Mouse (Mus musculus) hematopoietic stem cell, adult 5-6 weeks (primary cell): ENCODE data around the gene Ltbp4. TPM values are rescaled to one million over a fixed set of nuclear protein-coding genes. Genes with fewer than 3 reads are reported as not detected.

Experiments used
- ATAC-seq, 2 experiments: fragments of 125-278 bp in 1 of 2; replicated peaks in 1 of 2; 2 replicates each; pipeline ENCODE4 v1.8.0; 2016 to 2017; ENCODE audit warnings: inconsistent platforms in 2 of 2, mild to moderate bottlenecking in 2 of 2, moderate number of reproducible peaks in 2 of 2, low read depth in 1 of 2, moderate TSS enrichment in 1 of 2; ENCODE audit not compliant: low FRiP score in 2 of 2, poor library complexity in 2 of 2, severe bottlenecking in 2 of 2, insufficient read depth in 1 of 2, low TSS enrichment in 1 of 2
- total RNA-seq: library from RNA; stranded (forward); fragments of 172-1452, 232-1000 nt; gene quantifications from 2 replicates; pipeline ENCODE4 v1.2.3, GENCODE M21; 2017

Gene Ltbp4
- total RNA-seq, 1 experiment from 2014 or later, result not detected

DNA sequence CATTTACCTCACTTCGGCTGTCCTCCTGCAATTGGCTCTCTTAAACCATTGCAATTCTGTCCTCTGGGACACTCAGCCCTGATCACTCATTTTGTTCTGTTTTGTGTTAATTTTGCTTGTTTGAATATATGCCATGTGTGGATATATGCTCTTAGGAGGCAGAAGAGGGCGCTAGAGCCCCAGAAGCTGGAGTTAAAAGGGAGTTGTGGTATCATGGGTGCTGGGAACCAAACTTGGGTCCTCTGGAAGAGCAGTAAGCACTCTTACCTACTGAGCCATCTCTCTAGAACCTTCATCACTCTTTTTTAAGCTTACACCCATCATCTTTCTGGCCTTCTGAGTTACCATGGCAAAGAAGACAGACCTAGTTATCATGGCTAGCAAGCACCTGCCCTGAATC lies 21.7 kb upstream of the Ltbp4 start:
- no peak for ATAC-seq

GRCm38 (mm10) chr7:27357595-27357978 lies 20.1 kb upstream of the Ltbp4 start:
- peak; percentile 37 to 51 for ATAC-seq

DNA sequence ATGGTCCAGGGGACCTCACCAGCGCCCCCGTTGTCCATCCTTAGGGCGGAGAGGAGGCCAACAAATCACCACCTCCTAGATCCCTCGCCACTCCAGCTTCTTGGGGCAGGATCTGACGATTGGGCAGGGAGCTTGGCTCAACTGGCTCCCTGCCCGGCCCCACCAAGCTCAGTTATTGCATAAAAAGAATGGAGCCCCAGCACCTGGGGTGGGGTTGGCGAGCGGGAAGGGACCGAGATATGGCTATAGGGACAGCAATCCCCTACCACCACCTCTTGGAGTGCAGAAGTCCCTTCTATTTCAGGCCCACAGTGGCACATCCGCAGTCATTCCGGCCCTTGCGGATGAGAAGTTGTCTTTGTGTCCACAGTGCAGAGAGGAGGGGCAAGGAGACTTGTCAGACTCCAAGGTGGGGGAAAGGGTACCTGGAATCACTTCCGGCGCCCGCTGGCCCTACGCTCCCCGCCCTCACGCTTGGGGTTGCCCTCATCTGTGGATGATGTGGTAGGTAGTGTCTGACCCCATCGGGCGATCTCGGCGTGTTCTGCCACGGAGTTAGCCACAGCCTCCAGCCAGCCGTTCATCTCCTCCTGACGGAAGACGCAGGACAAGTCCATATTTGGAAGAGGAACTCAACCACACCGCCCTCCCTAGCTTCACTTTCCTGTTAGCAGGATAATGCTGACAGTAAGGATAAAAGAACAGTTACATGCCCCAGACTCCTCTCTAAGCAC lies 19.5 kb upstream of the Ltbp4 start, which contains the start of gene Gm20479:
Gene Gm20479, minus strand, starts transcription at position 559 of the 734 bp plus-strand sequence.
- ATAC-seq, result peak; percentile 17 to 18; a peak in 3 of 4 replicates

DNA sequence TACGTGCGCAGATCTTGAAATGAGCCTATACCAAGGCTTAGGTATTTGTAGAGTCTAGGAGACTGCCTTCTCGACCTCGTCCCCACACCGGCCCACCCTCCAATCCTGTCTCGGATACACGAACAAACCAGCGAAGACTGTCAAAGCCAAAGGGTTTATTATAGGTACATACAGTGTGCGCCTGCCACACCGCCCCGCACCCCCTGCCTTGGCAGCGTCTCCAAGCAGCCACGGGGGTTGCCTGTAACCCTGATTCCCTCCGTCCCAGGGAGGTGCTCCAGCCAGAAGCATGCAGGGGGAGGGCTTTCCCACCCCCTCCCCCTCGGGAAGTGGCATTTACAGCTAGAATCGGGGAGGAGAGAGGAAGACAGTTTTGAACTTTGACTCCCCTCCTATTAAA lies 18.8 kb upstream of the Ltbp4 start:
- ATAC-seq, result peak; percentile 44 to 49

DNA sequence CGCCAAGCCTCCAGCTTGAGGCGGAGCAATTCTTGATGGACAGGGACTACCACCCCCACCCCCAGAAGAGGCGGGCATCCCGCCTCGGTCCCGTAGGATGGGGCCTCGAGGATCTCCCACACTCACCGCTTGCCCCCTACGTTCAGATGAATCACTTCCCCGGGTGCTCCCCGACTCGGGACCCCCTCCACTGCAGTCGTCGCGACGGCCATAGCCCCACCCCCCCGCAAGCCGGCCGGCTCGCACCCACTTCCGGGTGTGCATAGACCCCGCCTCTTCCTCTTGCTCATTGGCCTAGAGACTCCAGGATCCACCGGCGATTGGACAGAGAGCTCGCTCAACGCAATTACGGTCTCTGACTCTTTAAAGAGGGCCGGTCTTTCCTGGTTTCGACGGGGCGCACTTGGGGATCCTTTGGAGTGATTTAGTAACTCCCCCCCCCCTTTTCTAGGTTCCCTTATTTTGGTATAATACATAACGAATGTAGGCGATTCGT lies 18.3 kb upstream of the Ltbp4 start, which contains the start of gene Shkbp1:
Gene Shkbp1, minus strand, starts transcription at position 275 of the 496 bp plus-strand sequence.
- peak; percentile 85 to 87 for ATAC-seq

GRCm38 (mm10) chr7:27355261-27355660 lies 17.8 kb upstream of the Ltbp4 start:
- ATAC-seq, result no peak

- ATAC-seq, result no peak
Measured at GRCm38 (mm10) chr7:27354783-27355182, 17.3 kb upstream of the Ltbp4 start.

DNA sequence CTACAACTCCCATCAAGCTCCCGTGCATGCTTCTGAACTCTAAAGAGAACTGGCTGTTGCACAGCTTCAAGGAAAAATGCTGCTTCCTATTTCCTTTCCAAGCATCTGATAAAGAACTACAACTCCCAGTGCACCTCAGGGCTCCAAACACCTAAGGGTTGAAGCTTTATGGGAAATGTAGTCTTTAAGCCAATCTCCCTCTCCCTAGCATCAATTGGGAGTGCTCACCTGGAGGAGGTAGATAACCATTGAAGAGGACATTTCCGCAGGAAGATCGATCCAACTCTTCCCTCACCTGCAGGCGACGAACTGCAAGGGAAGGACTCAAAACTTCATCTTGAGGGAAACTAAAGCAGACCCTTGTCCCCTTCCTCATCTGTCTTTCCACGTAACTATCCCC lies 16.7 kb upstream of the Ltbp4 start:
- no peak for ATAC-seq

DNA sequence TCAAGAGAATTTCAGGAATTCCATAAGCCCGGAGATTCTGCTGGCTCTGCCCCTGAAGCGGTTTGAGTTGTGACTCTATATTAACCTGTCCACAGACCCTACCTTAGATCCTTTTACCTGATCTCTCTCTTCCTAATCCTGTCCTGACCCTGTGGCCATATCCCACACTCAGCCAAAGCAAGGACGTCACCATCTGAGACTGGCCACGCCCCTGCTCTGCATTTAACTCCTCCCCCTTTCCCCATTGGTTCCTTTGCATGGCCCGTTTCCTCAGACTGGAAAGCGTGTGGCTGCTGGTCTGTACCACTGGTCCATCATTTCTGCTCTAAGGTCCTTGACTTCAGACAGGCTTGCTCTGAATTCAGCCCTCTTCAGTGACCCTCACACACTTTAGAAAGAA lies 8.0 kb upstream of the Ltbp4 start:
- no peak for ATAC-seq

- ATAC-seq, result peak; percentile 9 to 30; a peak in 2 of 4 replicates
Measured at GRCm38 (mm10) chr7:27342595-27342994, 5.1 kb upstream of the Ltbp4 start.

DNA sequence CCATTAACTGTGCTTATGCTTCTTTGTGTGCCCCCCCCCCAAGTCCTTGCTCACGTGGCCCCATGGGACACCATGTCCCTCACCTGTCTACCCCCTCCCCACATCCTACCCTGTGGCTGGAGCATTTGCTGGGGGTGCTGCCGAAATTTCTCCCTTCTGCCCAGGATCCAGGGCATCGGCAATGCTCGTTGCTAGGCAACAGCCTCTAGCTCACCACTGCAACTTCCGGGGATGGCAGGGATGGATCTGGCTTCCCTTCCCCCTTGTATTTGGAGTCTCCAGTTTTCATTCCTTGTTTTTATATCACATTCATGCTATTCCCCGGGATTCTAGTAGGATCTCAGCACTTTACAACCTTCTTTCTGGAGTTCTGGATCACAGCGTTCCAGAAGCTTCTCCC lies 2.0 kb upstream of the Ltbp4 start:
- ATAC-seq, result no peak

DNA sequence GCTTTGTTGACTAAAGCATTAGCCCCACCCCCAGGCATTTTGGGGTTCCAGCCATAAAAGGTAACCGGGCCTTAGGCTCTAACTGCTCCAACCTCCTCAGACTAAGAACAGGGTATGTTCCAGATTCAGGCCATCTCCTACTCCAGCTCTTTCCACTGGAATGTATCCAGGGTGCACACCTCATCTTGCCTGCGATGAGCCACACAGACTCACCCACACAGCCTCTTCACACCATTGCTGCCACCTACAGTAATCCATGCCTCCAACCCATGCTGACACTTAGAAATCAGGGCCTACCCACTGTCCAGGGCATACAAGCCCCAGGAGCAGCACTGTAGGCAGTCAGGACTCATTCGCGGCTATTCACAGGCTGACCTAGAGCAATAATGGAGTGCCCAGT lies 1.6 kb upstream of the Ltbp4 start:
- ATAC-seq, result no peak

GRCm38 (mm10) chr7:27335928-27336823 lies 1.3 kb downstream of the Ltbp4 start:
- ATAC-seq, result peak; percentile 66 to 77

DNA sequence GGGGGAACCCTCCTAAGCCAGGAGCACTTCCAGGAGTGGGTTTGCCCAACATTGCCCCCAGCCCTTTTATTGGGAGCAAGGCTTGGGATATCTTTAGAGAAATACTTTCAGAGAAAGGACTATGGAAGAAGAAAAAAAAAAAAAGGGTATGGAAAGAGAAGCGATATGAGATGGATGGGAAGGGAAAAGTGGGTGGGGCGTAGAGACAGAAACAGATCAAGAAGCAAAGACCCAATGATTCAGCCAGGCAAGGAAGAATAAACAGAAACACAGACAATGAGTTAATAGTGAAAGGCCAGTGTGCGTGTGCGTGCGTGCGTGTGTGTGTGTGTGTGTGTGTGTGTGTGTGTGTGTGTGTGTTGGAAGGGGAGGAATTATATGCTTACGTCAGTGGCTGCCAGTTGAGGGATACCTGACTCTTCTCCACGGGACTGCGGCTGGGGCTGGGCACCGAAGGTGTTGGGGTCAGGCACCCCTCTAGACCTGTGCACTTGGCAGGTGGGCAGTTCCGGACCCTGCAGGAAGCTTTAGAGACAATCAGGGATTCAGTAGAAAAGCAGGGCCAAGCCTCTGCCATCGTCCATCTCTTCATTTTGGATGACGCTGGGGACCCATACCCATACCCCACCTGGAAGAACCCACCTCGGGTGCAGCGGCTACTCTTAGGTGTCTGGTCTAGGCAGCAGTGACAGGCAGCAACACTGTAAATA lies 2.3 kb downstream of the Ltbp4 start:
- no peak for ATAC-seq

DNA sequence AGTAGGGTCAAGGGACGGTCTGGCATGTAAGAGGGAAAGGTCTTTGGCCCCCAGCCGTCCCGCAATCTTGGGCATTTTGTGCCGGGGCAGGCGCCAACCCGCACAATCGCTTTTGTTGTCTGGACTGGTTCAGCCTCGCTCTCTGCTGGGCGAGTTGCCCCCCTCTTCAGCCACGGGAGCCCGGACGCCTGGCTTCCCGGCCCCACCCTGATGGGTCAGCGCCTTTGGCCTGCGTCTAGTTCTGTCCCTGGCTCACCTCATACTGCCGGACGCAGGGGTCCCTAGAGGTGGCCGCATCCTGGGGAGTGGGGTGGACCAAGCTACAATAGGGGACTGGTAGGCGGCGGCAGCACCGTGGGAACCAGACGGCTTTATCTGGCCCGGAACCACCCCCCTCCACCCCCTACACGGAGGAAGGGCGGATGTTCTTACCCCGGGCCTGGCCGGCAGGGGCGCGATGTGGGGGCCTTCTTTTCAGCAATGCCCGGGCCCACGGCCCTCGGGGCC lies 3.0 kb downstream of the Ltbp4 start:
- no peak for ATAC-seq

GRCm38 (mm10) chr7:27333316-27333941 lies 4.1 kb downstream of the Ltbp4 start:
- no peak for ATAC-seq
